Mouse (Mus musculus) kidney, postnatal 0 days (tissue): Measurements from ENCODE around the gene Sipa1l1. TPM values are rescaled to one million over a fixed set of nuclear protein-coding genes. Genes with fewer than 3 reads are reported as not detected.
A peak's percentile ranks its signal among the peaks of the same experiment; 100 is the strongest.

Experiments
- ATAC-seq: fragments of 200-750 bp; cut with Nextera tagmentation; replicated peaks from 2 replicates; pipeline ENCODE4 v1.8.0; 2017; ENCODE audit warnings: low read depth, moderate number of reproducible peaks, moderate TSS enrichment, moderate library complexity; ENCODE audit not compliant: low FRiP score
- DNase-seq: peaks from one replicate; pipeline ENCODE4 v3.0.0-alpha.2; 2016; ENCODE audit warnings: low spot score
- H3K27ac ChIP-seq: fragments of 300-500 bp; sonication (generic); 2 replicates; pipeline ENCODE4 v1.5.1; 2014; ENCODE audit warnings: mild to moderate bottlenecking
- H3K27me3 ChIP-seq: fragments of 300-500 bp; sonication (generic); 2 replicates; pipeline ENCODE4 v1.6.1; 2014; ENCODE audit warnings: low read length, mixed read lengths; ENCODE audit not compliant: insufficient read depth
- H3K36me3 ChIP-seq: fragments of 300-500 bp; sonication (generic); 2 replicates; pipeline ENCODE4 v1.6.1; 2014; ENCODE audit warnings: low read length, mixed read lengths; ENCODE audit not compliant: insufficient read depth
- H3K4me1 ChIP-seq: fragments of 300-500 bp; sonication (generic); replicated peaks from 2 replicates; pipeline ENCODE4 v1.6.1; 2014; ENCODE audit warnings: antibody characterized with exemption, low read length, mixed read lengths; ENCODE audit not compliant: insufficient read depth
- H3K4me2 ChIP-seq: fragments of 300-500 bp; sonication (generic); 2 replicates; pipeline ENCODE4 v1.6.1; 2014; ENCODE audit warnings: mild to moderate bottlenecking, low read length, moderate library complexity, mixed read lengths
- H3K4me3 ChIP-seq: fragments of 300-500 bp; sonication (generic); replicated peaks from 2 replicates; pipeline ENCODE4 v1.5.1; 2014; ENCODE audit warnings: low read depth, low read length
- H3K9ac ChIP-seq: fragments of 300-500 bp; sonication (generic); 2 replicates; pipeline ENCODE4 v1.6.1; 2014; ENCODE audit warnings: low read depth, low read length
- H3K9me3 ChIP-seq: fragments of 300-500 bp; sonication (generic); replicated peaks from 2 replicates; pipeline ENCODE4 v1.6.1; 2016; ENCODE audit warnings: low read length, inconsistent platforms, mixed read lengths
- CTCF ChIP-seq: IDR thresholded peaks from 2 replicates; pipeline ENCODE4 v1.5.1; 2016; ENCODE audit warnings: antibody characterized with exemption, low read depth, mild to moderate bottlenecking, moderate library complexity
- WGBS: fragments of 180-500 bp; shearing (Covaris S2); extraction: QIAGEN DNeasy Blood & Tissue Kit; methylation state at CpG from one replicate; pipeline ENCODE4 v1.1.7; 2014; 5-methylcytosine and 5-hydroxymethylcytosine counted together
- polyA plus RNA-seq: library from polyadenylated mRNA; unstranded; fragments of >200 nt; fragmentation: Nextera tagmentation; extraction: Ambion mirVana; gene quantifications from 2 replicates; pipeline ENCODE4 v1.2.1, GENCODE M21; 2015

Sipa1l1 gene
- polyA plus RNA-seq, 1 experiment from 2014 or later = 17.3 TPM

DNA sequence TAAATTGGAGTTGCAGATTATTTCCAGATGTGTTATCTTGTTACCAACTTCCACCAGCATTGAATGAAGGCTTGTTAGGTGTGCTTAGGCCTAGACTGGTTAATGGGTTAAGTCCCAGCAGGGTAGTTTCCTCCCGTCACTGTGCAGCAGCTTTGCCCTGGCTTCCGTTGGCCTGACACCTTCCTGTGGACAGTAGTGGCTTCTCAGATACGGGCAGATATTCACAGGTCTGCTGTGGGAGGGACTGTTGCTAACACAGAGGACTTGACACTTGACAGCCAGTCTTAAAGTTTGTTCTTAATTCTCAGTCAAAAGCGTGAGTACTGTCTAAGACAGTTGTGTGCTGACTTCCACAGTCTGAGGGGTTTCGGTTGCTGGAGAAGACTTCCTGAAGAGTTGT lies 45.8 kb downstream of the Sipa1l1 start:
- H3K4me3 ChIP-seq = no peak overlapping the region
- TF ChIP-seq CTCF = no peak
- no peaks in the 10 kb centered on the region for H3K27me3 ChIP-seq
- H3K36me3 ChIP-seq = no peaks in the 10 kb centered on the region
- H3K4me1 ChIP-seq = peaks cover 4% of the 10 kb centered on the region; the same call in 1 of the 2 replicates
- H3K4me2 ChIP-seq = no peak overlapping the region
- no peak for DNase-seq
- 58% methylated on average over 5 of the region's 5 CpGs for WGBS
- no peak for ATAC-seq
- H3K9me3 ChIP-seq = no peaks in the 10 kb centered on the region
- no peak overlapping the region for H3K9ac ChIP-seq
- H3K27ac ChIP-seq = no peak overlapping the region

DNA sequence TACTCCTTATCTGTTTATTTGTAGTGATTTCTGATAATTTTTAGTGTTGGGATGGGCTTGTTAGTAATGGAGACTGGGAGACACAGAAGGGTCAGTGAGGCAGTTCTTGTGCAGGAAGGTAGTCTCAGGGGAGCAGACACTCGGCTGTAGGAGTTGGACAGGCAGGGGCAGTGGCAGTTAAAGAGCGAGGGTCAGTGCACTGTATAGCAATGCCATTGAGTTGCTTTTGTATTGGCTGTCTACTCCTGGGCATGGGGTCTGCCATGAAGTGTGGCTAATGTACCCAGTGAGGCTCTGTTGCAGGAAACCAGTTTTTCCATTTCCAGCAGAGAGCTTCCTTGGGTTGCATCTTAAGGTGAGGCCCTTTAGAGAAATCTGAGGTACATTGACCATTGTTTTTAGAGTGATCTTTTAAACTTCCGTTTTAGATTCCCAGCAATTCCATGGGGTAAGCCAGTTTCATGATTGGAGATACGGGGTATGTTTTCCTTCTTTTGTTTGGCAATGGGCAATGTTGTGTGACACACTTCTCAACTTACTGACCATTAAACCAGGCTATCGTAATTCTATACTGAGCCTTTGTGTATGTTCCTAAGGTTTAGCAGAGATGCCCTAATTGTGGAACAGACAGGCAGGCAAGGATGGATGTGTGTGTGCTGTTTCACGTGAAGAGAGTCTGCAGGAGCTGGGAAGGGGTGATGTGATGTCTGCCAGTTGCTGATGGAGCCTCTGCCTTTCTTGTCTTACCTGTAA lies 47.9 kb downstream of the Sipa1l1 start:
- peaks cover 4% of the 10 kb centered on the region; the same call in 1 of the 2 replicates for H3K4me1 ChIP-seq
- WGBS = 42% methylated on average over 6 of the region's 6 CpGs
- no peak for TF ChIP-seq CTCF
- no peaks in the 10 kb centered on the region for H3K36me3 ChIP-seq
- no peaks in the 10 kb centered on the region for H3K27me3 ChIP-seq
- H3K4me2 ChIP-seq = no peak overlapping the region
- no peaks in the 10 kb centered on the region for H3K9me3 ChIP-seq
- H3K27ac ChIP-seq = no peak overlapping the region
- no peak overlapping the region for H3K4me3 ChIP-seq
- peak; percentile 63 for DNase-seq
- H3K9ac ChIP-seq = no peak overlapping the region
- ATAC-seq = no peak

DNA sequence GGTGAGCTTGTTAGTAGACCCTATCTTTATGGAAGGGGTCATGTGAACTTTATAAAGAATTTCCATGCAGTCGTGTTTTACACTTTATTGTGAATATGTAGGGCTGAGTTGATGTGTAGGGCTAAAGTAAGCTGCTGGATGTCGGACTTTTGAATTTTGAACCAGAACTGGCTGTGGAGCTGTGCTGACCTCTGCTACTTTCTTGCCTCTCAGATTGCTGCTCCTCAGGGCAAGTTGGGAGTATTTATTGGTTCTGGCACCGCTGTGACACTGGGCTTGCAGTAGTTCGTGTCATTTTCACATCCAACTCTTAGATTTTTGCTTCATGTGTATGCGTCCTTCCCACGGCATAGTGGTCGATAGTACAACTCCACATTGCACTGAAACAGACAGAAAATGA lies 49.1 kb downstream of the Sipa1l1 start:
- Histone ChIP-seq H3K4me3 (no peak overlapping the region), H3K9me3 (no peaks in the 10 kb centered on the region), H3K27ac (no peak overlapping the region), H3K9ac (no peak overlapping the region), H3K4me1 (peaks cover 4% of the 10 kb centered on the region; the same call in 1 of the 2 replicates), H3K27me3 (no peaks in the 10 kb centered on the region), H3K4me2 (no peak overlapping the region), H3K36me3 (no peaks in the 10 kb centered on the region)
- WGBS = 38% methylated on average over 7 of the region's 7 CpGs
- DNase-seq = no peak
- ATAC-seq = no peak
- no peak for TF ChIP-seq CTCF

DNA sequence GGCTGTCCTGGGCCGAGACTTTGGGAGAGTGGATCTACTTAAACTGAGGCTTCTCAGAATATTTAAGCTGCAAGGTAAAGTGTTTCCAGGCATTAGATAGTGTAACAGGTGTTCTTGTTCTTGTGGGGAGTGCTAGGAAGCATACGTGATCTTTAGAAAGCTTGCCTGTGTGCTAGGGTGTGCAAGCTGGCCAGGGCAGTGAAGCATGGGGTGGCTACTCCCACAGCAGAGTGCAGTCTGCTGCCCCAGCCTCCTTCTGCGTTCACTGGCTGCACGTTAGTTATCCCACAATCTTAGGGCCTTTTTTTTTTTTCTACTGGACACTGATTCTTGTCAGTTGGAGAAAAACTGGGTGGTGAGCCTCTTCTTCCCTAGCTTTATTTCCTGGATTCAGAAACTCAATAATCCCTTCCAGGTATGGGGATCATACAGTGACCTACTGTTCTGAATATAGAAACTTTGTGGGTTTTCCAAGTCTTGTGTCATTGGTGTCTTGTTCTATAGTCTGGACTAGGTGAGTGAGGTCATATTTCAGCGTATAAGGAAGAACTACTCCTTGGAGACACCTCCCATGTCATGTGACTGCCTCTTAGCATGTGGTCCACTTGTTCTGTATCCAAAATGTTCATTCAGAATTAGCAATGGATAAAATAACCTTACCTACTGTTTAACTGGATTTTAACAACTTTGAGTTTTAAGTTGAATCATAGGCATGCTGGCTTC lies 51.4 kb downstream of the Sipa1l1 start:
- H3K4me2 ChIP-seq = no peak overlapping the region
- no peaks in the 10 kb centered on the region for H3K36me3 ChIP-seq
- no peak; the same call in 1 of the 2 replicates for ATAC-seq
- TF ChIP-seq CTCF = no peak
- H3K27ac ChIP-seq = peak overlapping the region; percentile 47; the same call in 1 of the 2 replicates
- H3K9me3 ChIP-seq = no peaks in the 10 kb centered on the region
- WGBS = 39% methylated on average over 5 of the region's 5 CpGs
- peaks cover 4% of the 10 kb centered on the region for H3K4me1 ChIP-seq
- H3K4me3 ChIP-seq = no peak overlapping the region
- DNase-seq = peak; percentile 55
- no peaks in the 10 kb centered on the region for H3K27me3 ChIP-seq
- H3K9ac ChIP-seq = no peak overlapping the region

- Histone ChIP-seq H3K27me3 (no peaks in the 10 kb centered on the region), H3K9me3 (no peaks in the 10 kb centered on the region), H3K4me3 (no peak overlapping the region), H3K4me2 (peak overlapping the region; percentile 15; the same call in 1 of the 2 replicates), H3K9ac (no peak overlapping the region), H3K27ac (no peak overlapping the region; the same call in 1 of the 2 replicates), H3K36me3 (no peaks in the 10 kb centered on the region), H3K4me1 (peaks cover 10% of the 10 kb centered on the region; the same call in 1 of the 2 replicates)
- ATAC-seq (no peak), DNase-seq (no peak)
- WGBS = 52% methylated on average over 9 of the region's 9 CpGs
- no peak for TF ChIP-seq CTCF
Measured at GRCm38 (mm10) chr12:82223126-82223815, 54.2 kb downstream of the Sipa1l1 start.

- TF ChIP-seq CTCF = no peak
- no peak for ATAC-seq
- Histone ChIP-seq H3K4me2 (no peak overlapping the region), H3K4me3 (no peak overlapping the region), H3K9me3 (no peaks in the 10 kb centered on the region), H3K27me3 (no peaks in the 10 kb centered on the region), H3K4me1 (peaks cover 13% of the 10 kb centered on the region; the same call in 1 of the 2 replicates), H3K36me3 (no peaks in the 10 kb centered on the region), H3K27ac (no peak overlapping the region), H3K9ac (no peak overlapping the region)
- 89% methylated on average over 7 of the region's 7 CpGs for WGBS
- no peak for DNase-seq
Measured at GRCm38 (mm10) chr12:82224848-82225247, 55.7 kb downstream of the Sipa1l1 start.
